Mouse (Mus musculus) hindbrain, embryonic 15.5 days (tissue): ENCODE results near the gene Slc29a4. TPM values are rescaled to one million over a fixed set of nuclear protein-coding genes. Genes with fewer than 3 reads are reported as not detected.

Experiments used
- polyA plus RNA-seq: library from polyadenylated mRNA; unstranded; fragments of >200 nt; fragmentation: Nextera tagmentation; extraction: Ambion mirVana; gene quantifications from 2 replicates; pipeline ENCODE4 v1.2.1, GENCODE M21; 2015

Slc29a4 gene
- polyA plus RNA-seq, 1 experiment from 2014 or later, result 99.5 TPM

Other genes with a start within 250 kb of the Slc29a4 start
- 13.5 and 14.3 TPM in 2 replicates for gene Ap5z1, start 228.6 kb upstream of the Slc29a4 start, polyA plus RNA-seq
- gene Papolb, start 162.4 kb upstream of the Slc29a4 start, polyA plus RNA-seq, result 0.25 and 0.28 TPM in 2 replicates
- gene Radil, start 141.4 kb upstream of the Slc29a4 start, polyA plus RNA-seq, result 21.8 and 23.2 TPM in 2 replicates
- gene Mmd2, start 83.7 kb upstream of the Slc29a4 start, polyA plus RNA-seq, result 63.2 and 63.8 TPM in 2 replicates
- gene Wipi2, start 64.8 kb upstream of the Slc29a4 start, polyA plus RNA-seq, result 44.6 and 45.7 TPM in 2 replicates
- 32.7 and 33.8 TPM in 2 replicates for gene Tnrc18, start 125.2 kb downstream of the Slc29a4 start, polyA plus RNA-seq
- 30.3 and 33.3 TPM in 2 replicates for gene Fbxl18, start 202.9 kb downstream of the Slc29a4 start, polyA plus RNA-seq
- 13,458 and 13,965 TPM in 2 replicates for gene Actb, start 214.2 kb downstream of the Slc29a4 start, polyA plus RNA-seq